In genomic region chr1:159614062-159614601, GRCm38 (mm10) we compare ENCODE assay signal across 17 mouse cellular contexts.
DNase-seq lines count a peak whose midpoint lies in the region; ATAC-seq lines count a peak whose summit lies in the region.
"Had no signal": no experiment of that assay in that cellular context is flagged by ENCODE, and none has a peak within 500 bp of the region (broad histone marks: within the 10 kb centered on the region; RNA-seq: fewer than 3 reads in every experiment).

No protein-coding gene starts in this region.

- no peak overlapping the region for H3K4me2 ChIP-seq in hindbrain, embryonic 12.5 days (replicated peaks)
- no peak overlapping the region for H3K4me2 ChIP-seq in hindbrain, embryonic 11.5 days (replicated peaks; ENCODE audit: low read depth, low read length)
- peak overlapping the region; percentile 49; the same call in 1 of the 2 replicates for H3K4me2 ChIP-seq in midbrain, embryonic 14.5 days (ENCODE audit: low read length)
- H3K4me2 ChIP-seq in midbrain, embryonic 11.5 days = no peak overlapping the region
- peak overlapping the region; percentile 46 for H3K4me2 ChIP-seq in hindbrain, embryonic 15.5 days
- H3K4me2 ChIP-seq in neural tube, embryonic 14.5 days (ENCODE audit: low read depth, low read length) = no peak overlapping the region
- H3K4me2 ChIP-seq: heart, embryonic 13.5 days; intestine, embryonic 15.5 days; limb, embryonic 12.5 days; liver, embryonic 13.5 days; lung, embryonic 15.5 days had no signal

- peaks cover 14% of the 10 kb centered on the region for H3K4me1 ChIP-seq in hindbrain, embryonic 12.5 days
- H3K4me1 ChIP-seq in hindbrain, embryonic 11.5 days (replicated peaks; ENCODE audit: control insufficient read depth, insufficient read depth, low read length) = no peaks in the 10 kb centered on the region
- H3K4me1 ChIP-seq in midbrain, embryonic 14.5 days (ENCODE audit: control insufficient read depth, insufficient read depth, low read length) = peaks cover 22% of the 10 kb centered on the region
- peaks cover 4% of the 10 kb centered on the region; the same call in 1 of the 2 replicates for H3K4me1 ChIP-seq in midbrain, embryonic 11.5 days (ENCODE audit: control insufficient read depth, insufficient read depth, low read length)
- H3K4me1 ChIP-seq in hindbrain, embryonic 15.5 days (replicated peaks) = peaks cover 20% of the 10 kb centered on the region
- peaks cover 14% of the 10 kb centered on the region; the same call in 1 of the 2 replicates for H3K4me1 ChIP-seq in neural tube, embryonic 14.5 days (ENCODE audit: control insufficient read depth, insufficient read depth, low read length)
- H3K4me1 ChIP-seq: intestine, embryonic 15.5 days; limb, embryonic 12.5 days; liver, embryonic 13.5 days; lung, embryonic 15.5 days had no signal

- 77% methylated on average over 6 of the region's 6 CpGs for WGBS in hindbrain, embryonic 12.5 days
- 79% methylated on average over 6 of the region's 6 CpGs for WGBS in hindbrain, embryonic 11.5 days
- WGBS in midbrain, embryonic 14.5 days = 84% methylated on average over 6 of the region's 6 CpGs
- 78% methylated on average over 6 of the region's 6 CpGs for WGBS in midbrain, embryonic 11.5 days
- WGBS in hindbrain, embryonic 15.5 days = 84% methylated on average over 6 of the region's 6 CpGs
- 77% methylated on average over 6 of the region's 6 CpGs for WGBS in neural tube, embryonic 14.5 days

- peak overlapping the region; percentile 79; the same call in 1 of the 2 replicates for H3K27ac ChIP-seq in hindbrain, embryonic 12.5 days
- H3K27ac ChIP-seq in hindbrain, embryonic 11.5 days (ENCODE audit: low read depth, low read length) = no peak overlapping the region
- peak overlapping the region; percentile 84 for H3K27ac ChIP-seq in midbrain, embryonic 14.5 days (replicated peaks; ENCODE audit: low read depth, low read length)
- no peak overlapping the region for H3K27ac ChIP-seq in midbrain, embryonic 11.5 days (ENCODE audit: low read depth, low read length)
- peak overlapping the region; percentile 74; the same call in 1 of the 2 replicates for H3K27ac ChIP-seq in hindbrain, embryonic 15.5 days (replicated peaks)
- peak overlapping the region; percentile 69; the same call in 1 of the 2 replicates for H3K27ac ChIP-seq in neural tube, embryonic 14.5 days (ENCODE audit: low read depth, low read length)
- H3K27ac ChIP-seq: heart, embryonic 13.5 days; intestine, embryonic 15.5 days; limb, embryonic 12.5 days; liver, embryonic 13.5 days; lung, embryonic 15.5 days; macrophage had no signal

- no peaks in the 10 kb centered on the region for H3K36me3 ChIP-seq in hindbrain, embryonic 12.5 days
- H3K36me3 ChIP-seq in hindbrain, embryonic 11.5 days (ENCODE audit: control insufficient read depth, insufficient read depth, low read length) = no peaks in the 10 kb centered on the region
- no peaks in the 10 kb centered on the region for H3K36me3 ChIP-seq in midbrain, embryonic 14.5 days (ENCODE audit: control insufficient read depth, insufficient read depth, low read length)
- no peaks in the 10 kb centered on the region for H3K36me3 ChIP-seq in midbrain, embryonic 11.5 days (ENCODE audit: control insufficient read depth, insufficient read depth, low read length)
- no peaks in the 10 kb centered on the region for H3K36me3 ChIP-seq in hindbrain, embryonic 15.5 days
- no peaks in the 10 kb centered on the region for H3K36me3 ChIP-seq in neural tube, embryonic 14.5 days (ENCODE audit: control insufficient read depth, insufficient read depth, low read length)
- H3K36me3 ChIP-seq: heart, embryonic 13.5 days; intestine, embryonic 15.5 days; limb, embryonic 12.5 days; liver, embryonic 13.5 days; lung, embryonic 15.5 days; midbrain, embryonic 12.5 days had no signal

- ATAC-seq in hindbrain, embryonic 12.5 days (ENCODE audit: low FRiP score) = no peak
- ATAC-seq in hindbrain, embryonic 11.5 days (ENCODE audit: low FRiP score) = no peak; the same call in 1 of the 2 replicates
- no peak for ATAC-seq in midbrain, embryonic 14.5 days (ENCODE audit: low FRiP score, low TSS enrichment)
- ATAC-seq in midbrain, embryonic 11.5 days (ENCODE audit: low FRiP score) = no peak
- no peak for ATAC-seq in hindbrain, embryonic 15.5 days (ENCODE audit: low FRiP score, low read depth)
- 0 out of 2 replicates have a peak, but pooled peaks have one; percentile 7 for ATAC-seq in neural tube, embryonic 14.5 days (ENCODE audit: low read depth)
- ATAC-seq: intestine, embryonic 15.5 days had no signal

- H3K9me3 ChIP-seq in hindbrain, embryonic 12.5 days (replicated peaks) = no peaks in the 10 kb centered on the region
- no peaks in the 10 kb centered on the region for H3K9me3 ChIP-seq in hindbrain, embryonic 11.5 days (ENCODE audit: control insufficient read depth, low read length)
- no peaks in the 10 kb centered on the region for H3K9me3 ChIP-seq in midbrain, embryonic 14.5 days (ENCODE audit: control insufficient read depth, low read length)
- no peaks in the 10 kb centered on the region for H3K9me3 ChIP-seq in midbrain, embryonic 11.5 days (ENCODE audit: control insufficient read depth, low read length)
- no peaks in the 10 kb centered on the region for H3K9me3 ChIP-seq in hindbrain, embryonic 15.5 days
- H3K9me3 ChIP-seq in neural tube, embryonic 14.5 days (ENCODE audit: control insufficient read depth, low read length) = no peaks in the 10 kb centered on the region
- H3K9me3 ChIP-seq: heart, embryonic 13.5 days; intestine, embryonic 15.5 days; limb, embryonic 12.5 days; liver, embryonic 13.5 days; lung, embryonic 15.5 days; midbrain, embryonic 12.5 days had no signal

- DNase-seq in hindbrain, embryonic 11.5 days (ENCODE audit: low spot score) = no peak
- no peak for DNase-seq in midbrain, embryonic 14.5 days
- DNase-seq in midbrain, embryonic 11.5 days (ENCODE audit: low spot score, missing footprints) = no peak
- DNase-seq in kidney, postnatal 14 days = no peak
- DNase-seq: heart, postnatal 36 days; liver, embryonic 13.5 days; spleen, adult 18-20 months; thymus, postnatal 36 days had no signal

- no peak overlapping the region for H3K4me3 ChIP-seq in hindbrain, embryonic 12.5 days
- H3K4me3 ChIP-seq in hindbrain, embryonic 11.5 days (ENCODE audit: low read depth, low read length) = no peak overlapping the region
- no peak overlapping the region for H3K4me3 ChIP-seq in midbrain, embryonic 14.5 days (replicated peaks; ENCODE audit: low read depth, low read length)
- H3K4me3 ChIP-seq in midbrain, embryonic 11.5 days (ENCODE audit: low read depth, low read length) = no peak overlapping the region
- H3K4me3 ChIP-seq in hindbrain, embryonic 15.5 days = no peak overlapping the region
- no peak overlapping the region for H3K4me3 ChIP-seq in neural tube, embryonic 14.5 days (ENCODE audit: low read depth, low read length)
- H3K4me3 ChIP-seq: heart, embryonic 13.5 days; intestine, embryonic 15.5 days; limb, embryonic 12.5 days; liver, embryonic 13.5 days; lung, embryonic 15.5 days; midbrain, embryonic 12.5 days had no signal

- no peak overlapping the region for H3K9ac ChIP-seq in hindbrain, embryonic 12.5 days
- no peak overlapping the region for H3K9ac ChIP-seq in hindbrain, embryonic 11.5 days (ENCODE audit: low read depth, low read length)
- no peak overlapping the region for H3K9ac ChIP-seq in midbrain, embryonic 14.5 days (replicated peaks; ENCODE audit: low read length)
- no peak overlapping the region for H3K9ac ChIP-seq in midbrain, embryonic 11.5 days (ENCODE audit: low read length)
- H3K9ac ChIP-seq in hindbrain, embryonic 15.5 days = no peak overlapping the region
- no peak overlapping the region for H3K9ac ChIP-seq in neural tube, embryonic 14.5 days (replicated peaks; ENCODE audit: low read depth, low read length)
- H3K9ac ChIP-seq: heart, embryonic 13.5 days; intestine, embryonic 15.5 days; limb, embryonic 12.5 days; liver, embryonic 13.5 days; lung, embryonic 15.5 days; midbrain, embryonic 12.5 days had no signal

- H3K27me3 ChIP-seq in hindbrain, embryonic 12.5 days = no peaks in the 10 kb centered on the region
- no peaks in the 10 kb centered on the region for H3K27me3 ChIP-seq in hindbrain, embryonic 11.5 days (ENCODE audit: control insufficient read depth, insufficient read depth, low read length)
- H3K27me3 ChIP-seq in midbrain, embryonic 14.5 days (ENCODE audit: control insufficient read depth, insufficient read depth, low read length) = no peaks in the 10 kb centered on the region
- no peaks in the 10 kb centered on the region for H3K27me3 ChIP-seq in midbrain, embryonic 11.5 days (ENCODE audit: control insufficient read depth, insufficient read depth, low read length)
- no peaks in the 10 kb centered on the region for H3K27me3 ChIP-seq in hindbrain, embryonic 15.5 days
- H3K27me3 ChIP-seq in neural tube, embryonic 14.5 days (ENCODE audit: control insufficient read depth, insufficient read depth, low read length) = no peaks in the 10 kb centered on the region
- H3K27me3 ChIP-seq: intestine, embryonic 15.5 days; liver, embryonic 13.5 days; lung, embryonic 15.5 days; midbrain, embryonic 12.5 days had no signal

Comparison
In these comparisons a context has a peak if more than half of its experiments do, and no peak if none do; other contexts are left out.
1. H3K27ac ChIP-seq: peak in hindbrain, embryonic 12.5 days (single experiment), midbrain, embryonic 14.5 days (single experiment), hindbrain, embryonic 15.5 days (single experiment) and neural tube, embryonic 14.5 days (single experiment); none in hindbrain, embryonic 11.5 days (single experiment) and midbrain, embryonic 11.5 days (single experiment).
2. H3K4me2 ChIP-seq: peak in midbrain, embryonic 14.5 days (single experiment) and hindbrain, embryonic 15.5 days (single experiment); none in hindbrain, embryonic 12.5 days (single experiment), hindbrain, embryonic 11.5 days (single experiment), midbrain, embryonic 11.5 days (single experiment) and neural tube, embryonic 14.5 days (single experiment).